In the genomic region with DNA sequence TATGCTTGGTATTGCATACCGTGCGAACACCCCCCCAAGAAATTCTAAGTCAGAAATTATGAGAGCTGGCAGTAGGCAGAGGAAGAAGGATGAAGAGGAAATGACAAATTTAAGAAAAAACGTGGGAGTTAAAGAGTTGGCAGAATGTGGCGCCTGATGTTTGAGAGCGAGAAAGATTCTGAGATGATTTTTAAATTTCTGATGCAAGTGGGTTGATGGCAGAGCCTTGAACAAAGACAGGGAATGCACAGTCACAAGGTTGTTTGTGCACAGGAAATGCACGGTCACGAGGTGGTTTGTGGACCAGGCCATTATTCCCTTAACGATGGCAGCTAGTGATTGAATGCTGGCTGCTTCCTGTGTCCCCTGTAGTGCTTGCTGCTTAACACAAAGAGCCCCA, we compare ENCODE assay signal across 18 mouse cellular contexts.
A peak's percentile ranks its signal among the peaks of the same experiment; 100 is the strongest.
DNase-seq lines count a peak whose midpoint lies in the region; ATAC-seq lines count a peak whose summit lies in the region.
"Had no signal": no experiment of that assay in that cellular context is flagged by ENCODE, and none has a peak within 500 bp of the region (broad histone marks: within the 10 kb centered on the region; RNA-seq: fewer than 3 reads in every experiment).

No protein-coding gene starts in this region.

- DNase-seq in embryo, embryonic 10 days (ENCODE audit: low spot score), result peak; percentile 10
- no peak for DNase-seq in embryo, embryonic 11 days
- DNase-seq in right cerebral cortex, adult 2 months (ENCODE audit: low spot score in 2 of 2), result peak; percentile 65 to 67
- no peak for DNase-seq in right cerebral cortex, postnatal 4 days
- peak; percentile 59 to 65 for DNase-seq in left cerebral cortex, adult 9 months (ENCODE audit: low spot score in 2 of 2)
- DNase-seq in natural killer cell, adult 2 months (ENCODE audit: low spot score in 2 of 2), result no peak
- DNase-seq in adipocyte (ENCODE audit: low spot score), result no peak
- DNase-seq: cerebellum, postnatal 10 days; heart, adult 2 months; heart, postnatal 10 days; kidney, adult 9 months; liver; lung, adult 2 months; thymus, postnatal 36 days had no signal

- ATAC-seq in megakaryocyte progenitor cell, adult 5-6 weeks (replicated peaks; ENCODE audit: poor library complexity), result no peak
- ATAC-seq: activated CD4-positive, CD25-positive, alpha-beta regulatory T cell, adult 4 months; hindbrain, embryonic 16.5 days; midbrain, embryonic 15.5 days had no signal

Comparison
In these comparisons a context has a peak if more than half of its experiments do, and no peak if none do; other contexts are left out.
1. DNase-seq: peak in embryo, embryonic 10 days (single experiment), right cerebral cortex, adult 2 months (2 of 2) and left cerebral cortex, adult 9 months (2 of 2); none in embryo, embryonic 11 days (single experiment), right cerebral cortex, postnatal 4 days (single experiment), natural killer cell, adult 2 months (0 of 2) and adipocyte (single experiment).